Mouse (Mus musculus) ES-E14 (cell line): Measurements from ENCODE around the gene Cfap44.

Experiments used
- CHD2 ChIP-seq: IDR thresholded peaks from 2 replicates; pipeline ENCODE4 v1.6.1; 2014; ENCODE audit warnings: mild to moderate bottlenecking, low read depth, low read length, inconsistent platforms
- MAFK ChIP-seq: IDR thresholded peaks from 2 replicates; pipeline ENCODE4 v1.6.1; 2014; ENCODE audit warnings: mild to moderate bottlenecking, low read depth, low read length, inconsistent platforms; ENCODE audit not compliant: insufficient read depth
- ZNF384 ChIP-seq: IDR thresholded peaks from 2 replicates; pipeline ENCODE4 v1.6.1; 2012; ENCODE audit warnings: low read depth, low read length, inconsistent platforms

GRCm38 (mm10) chr16:44391877-44392548 is 2.6 kb upstream of the Cfap44 start:
- TF ChIP-seq MAFK = no peak
- no peak for TF ChIP-seq CHD2
- TF ChIP-seq ZNF384 = no peak
